Mouse (Mus musculus) fibroblast of lung, adult 2 months (primary cell): ENCODE measurements around the gene Polr3gl.
A peak's percentile ranks its signal among the peaks of the same experiment; 100 is the strongest.

Source experiments
- DNase-seq: peaks from one replicate; pipeline ENCODE4 v3.0.0-alpha.2; 2011; ENCODE audit warnings: low read depth

The Polr3gl gene

GRCm38 (mm10) chr3:96598156-96599068 lies 4.4 kb upstream of the Polr3gl start:
- DNase-seq: no peak

- DNase-seq: no peak
These were observed 3.5 kb upstream of the Polr3gl start for GRCm38 (mm10) chr3:96597435-96597891.

- no peak for DNase-seq
These were observed 2.9 kb upstream of the Polr3gl start for GRCm38 (mm10) chr3:96596855-96597254.

GRCm38 (mm10) chr3:96596228-96596707 lies 2.3 kb upstream of the Polr3gl start, which contains the start of gene Ankrd34a:
Gene Ankrd34a (plus strand): TSS chr3:96596636.
- DNase-seq: no peak

GRCm38 (mm10) chr3:96595661-96596060 lies 1.7 kb upstream of the Polr3gl start:
- no peak for DNase-seq

GRCm38 (mm10) chr3:96594851-96595250 lies 870 bp upstream of the Polr3gl start:
- no peak for DNase-seq

GRCm38 (mm10) chr3:96593374-96593773 lies 607 bp downstream of the Polr3gl start:
- DNase-seq: no peak

- no peak for DNase-seq
These were observed 3.3 kb downstream of the Polr3gl start for GRCm38 (mm10) chr3:96590657-96591056.

GRCm38 (mm10) chr3:96583386-96583785 lies 10.6 kb downstream of the Polr3gl start:
- no peak for DNase-seq

- DNase-seq: no peak
These were observed 12.0 kb downstream of the Polr3gl start for GRCm38 (mm10) chr3:96581771-96582515.

GRCm38 (mm10) chr3:96581141-96581540 lies 12.8 kb downstream of the Polr3gl start:
- no peak for DNase-seq

GRCm38 (mm10) chr3:96579885-96580454 lies 14.0 kb downstream of the Polr3gl start:
- DNase-seq: peak; percentile 85

GRCm38 (mm10) chr3:96579239-96579750 lies 14.7 kb downstream of the Polr3gl start:
- DNase-seq: no peak

- no peak for DNase-seq
These were observed 15.3 kb downstream of the Polr3gl start for GRCm38 (mm10) chr3:96578561-96579238.

GRCm38 (mm10) chr3:96577566-96577965 lies 16.4 kb downstream of the Polr3gl start:
- DNase-seq: no peak

- peak; percentile 73 for DNase-seq
These were observed 17.1 kb downstream of the Polr3gl start, which contains the start of gene Gm16253 for GRCm38 (mm10) chr3:96576690-96577541. Gene Gm16253 (plus strand): TSS chr3:96576984.

GRCm38 (mm10) chr3:96576005-96576658 lies 17.8 kb downstream of the Polr3gl start:
- DNase-seq: peak; percentile 82

GRCm38 (mm10) chr3:96575272-96575984 lies 18.6 kb downstream of the Polr3gl start:
- no peak for DNase-seq
